Mouse (Mus musculus) E14TG2a.4 (cell line): ENCODE measurements around the gene Ecd.

Source experiments
- CTCF ChIP-seq: conservative IDR thresholded peaks from 2 replicates; pipeline ENCODE4 v1.5.1; 2014; ENCODE audit warnings: low read length
- NANOG ChIP-seq: IDR thresholded peaks from 2 replicates; pipeline ENCODE4 v1.6.1; 2014; ENCODE audit warnings: borderline replicate concordance, low read length, mixed read lengths
- POU5F1 ChIP-seq: IDR thresholded peaks from 2 replicates; pipeline ENCODE4 v1.6.1; 2014; ENCODE audit warnings: low read length, borderline replicate concordance

DNA sequence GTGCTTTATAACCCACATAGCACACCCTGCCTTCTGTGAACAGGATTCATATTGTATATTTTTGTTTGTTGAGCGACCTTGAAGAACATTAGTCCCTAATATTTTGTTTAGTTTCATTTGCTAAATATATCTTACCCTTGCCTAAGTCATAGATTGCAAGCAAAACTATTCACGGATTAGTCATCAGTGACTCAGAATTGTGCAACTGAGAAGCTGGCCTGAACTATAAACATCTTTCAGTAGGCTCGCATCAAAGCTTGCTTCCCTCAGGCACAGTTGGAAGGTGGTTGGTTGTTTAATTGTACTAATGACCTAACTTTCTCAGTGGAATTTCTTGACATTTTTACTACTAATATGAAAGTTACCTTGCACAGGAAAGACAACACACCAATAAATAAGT, 49.8 kb downstream of the Ecd start:
- no peak for TF ChIP-seq CTCF
- TF ChIP-seq NANOG, result no peak
- no peak for TF ChIP-seq POU5F1
